Mouse (Mus musculus): Measurements from ENCODE around the gene Dph1.

Dph1 gene

DNA sequence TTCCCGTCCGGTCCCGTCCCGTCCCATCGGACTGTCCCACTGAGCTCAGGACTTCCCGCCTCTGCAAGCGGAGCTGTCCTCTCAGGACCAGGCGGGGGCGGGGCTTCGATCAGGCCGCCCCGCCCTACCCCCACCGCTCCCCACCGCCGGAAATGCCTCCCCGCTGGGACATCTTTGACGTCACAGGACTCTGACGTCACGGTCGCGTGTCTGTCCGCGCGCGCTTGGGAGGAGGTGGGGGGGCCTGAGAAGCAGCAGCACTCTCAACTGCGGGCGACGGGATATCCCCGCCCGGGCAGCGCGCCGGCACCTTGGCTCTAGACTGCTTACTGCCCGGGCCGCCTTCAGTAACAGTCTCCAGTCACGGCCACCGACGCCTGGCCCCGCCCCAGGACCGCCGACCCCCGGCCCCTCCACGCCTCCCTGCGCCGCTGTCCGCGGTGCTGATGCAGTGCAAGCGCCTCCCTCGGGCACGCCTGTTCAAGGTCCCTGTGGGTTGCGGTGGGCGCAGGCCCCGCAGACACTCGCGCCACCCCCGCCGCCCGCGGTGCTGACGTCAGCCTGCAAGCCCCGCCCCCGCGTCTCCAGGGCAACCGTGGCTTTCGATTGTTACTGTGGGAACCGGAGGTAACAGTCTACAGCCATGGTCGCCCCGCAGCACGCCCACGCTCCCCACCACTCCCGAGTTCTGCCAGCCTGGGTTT is 17.8 kb downstream of the Dph1 start:
- peak; percentile 92 for DNase-seq (ENCODE audit: low spot score)

DNA sequence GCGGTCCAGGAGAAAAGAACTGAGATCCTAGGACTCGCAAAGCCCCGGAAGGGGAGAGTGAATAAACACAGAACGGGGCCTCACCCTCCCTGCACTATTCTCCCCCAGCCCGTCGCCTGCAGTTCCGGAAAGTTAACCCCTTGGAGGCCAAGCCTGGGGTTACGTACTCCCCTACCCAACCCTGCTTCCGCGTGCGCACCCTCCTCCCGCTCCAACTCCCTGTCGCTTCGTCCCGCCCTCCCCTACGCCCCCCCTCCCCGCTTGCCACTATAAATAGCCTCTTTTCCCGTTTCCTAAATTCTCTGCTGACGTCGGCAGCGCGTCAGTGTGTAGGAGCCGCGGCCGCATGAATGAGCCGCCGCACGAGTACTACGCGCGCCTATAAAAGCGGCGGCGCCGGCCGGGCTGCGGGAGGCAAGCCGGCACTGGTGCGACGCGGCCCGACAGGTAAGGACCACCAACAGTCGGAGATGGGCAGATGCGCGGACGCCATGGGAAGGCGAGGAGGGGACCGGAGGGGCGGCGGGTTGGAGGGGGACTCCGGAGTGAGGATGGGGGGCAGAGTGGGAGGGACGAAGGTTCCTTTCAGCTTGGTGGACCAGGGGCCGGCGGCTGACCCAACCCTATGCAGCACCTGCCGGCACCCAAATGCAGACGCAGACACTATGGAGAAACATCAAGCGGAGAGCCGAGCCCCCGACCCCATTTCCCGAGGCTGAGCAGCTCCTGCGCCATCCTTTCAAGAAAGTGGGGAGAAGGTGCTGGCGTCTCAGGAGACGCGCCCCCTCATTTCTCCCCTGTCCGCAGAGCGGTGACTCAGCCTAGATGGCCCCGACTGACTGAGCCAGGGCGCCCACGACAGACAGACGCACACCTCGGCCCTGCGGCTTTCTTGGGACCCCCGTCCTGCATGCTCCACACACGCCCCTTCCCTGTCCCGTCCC is 18.6 kb downstream of the Dph1 start:
- DNase-seq (ENCODE audit: low spot score), result no peak

DNA sequence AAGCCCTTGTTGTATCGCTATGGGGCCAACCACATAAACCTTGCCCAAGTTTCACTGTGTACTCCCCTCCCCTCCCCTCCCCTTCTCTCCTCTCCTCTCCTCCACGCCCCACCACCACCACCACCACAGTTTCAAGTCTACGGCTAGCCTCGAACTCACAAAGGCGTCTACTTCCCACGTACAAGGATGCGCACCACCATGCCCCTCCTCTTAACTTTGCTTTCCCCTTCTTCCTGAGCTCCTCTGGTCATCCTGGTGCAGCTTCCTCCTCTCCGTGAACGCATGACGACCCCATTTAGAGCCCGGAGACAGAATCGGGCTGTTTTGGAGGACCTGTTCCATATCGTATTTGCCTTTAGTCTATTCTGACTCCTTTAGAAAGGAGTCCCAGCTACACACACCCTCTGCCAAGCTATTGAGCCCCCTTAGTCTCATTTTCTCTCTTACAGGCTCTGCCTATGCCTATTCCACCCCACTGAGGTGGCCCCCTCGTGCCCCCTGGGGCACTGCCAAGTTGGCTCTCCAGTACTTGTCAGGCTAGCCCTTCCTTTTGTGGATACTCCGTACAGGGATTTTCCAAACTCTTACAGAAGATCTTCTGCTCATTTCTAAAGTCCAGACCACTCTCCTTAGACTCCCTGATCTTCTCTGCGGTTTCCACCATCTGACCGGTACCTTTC is 19.7 kb downstream of the Dph1 start:
- no peak for DNase-seq (ENCODE audit: low spot score)

DNA sequence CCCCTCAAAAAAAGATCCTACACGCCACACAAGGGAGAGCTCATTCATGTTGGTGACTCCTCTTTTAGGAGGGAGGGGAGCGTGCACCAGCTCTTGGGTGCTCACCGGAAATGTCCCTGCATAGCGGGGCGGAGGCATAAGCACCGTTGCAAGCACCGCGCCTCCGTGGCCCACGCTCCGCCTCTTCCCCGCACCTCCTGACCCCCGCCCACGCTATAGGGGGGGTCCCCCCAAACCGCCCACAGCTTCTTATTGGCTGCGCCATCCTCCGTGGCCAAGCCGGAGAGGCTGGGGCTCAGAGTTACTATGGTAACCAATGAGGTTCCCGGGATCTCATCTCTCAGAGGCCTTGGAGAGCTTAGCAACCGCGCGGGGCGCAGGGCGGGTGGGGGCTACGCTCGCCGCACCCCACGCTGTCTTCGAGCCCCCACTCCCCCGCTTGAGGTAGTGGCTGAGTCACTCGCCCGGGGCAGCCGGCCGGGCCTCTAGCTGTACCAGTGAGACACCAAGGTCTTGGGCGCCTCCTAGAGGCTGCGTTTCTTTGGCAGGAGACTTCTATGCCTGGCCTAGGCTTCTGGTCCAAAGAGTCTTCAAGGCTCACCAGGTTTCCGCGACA is 20.8 kb downstream of the Dph1 start:
- peak; percentile 92 for DNase-seq (ENCODE audit: low spot score)

DNA sequence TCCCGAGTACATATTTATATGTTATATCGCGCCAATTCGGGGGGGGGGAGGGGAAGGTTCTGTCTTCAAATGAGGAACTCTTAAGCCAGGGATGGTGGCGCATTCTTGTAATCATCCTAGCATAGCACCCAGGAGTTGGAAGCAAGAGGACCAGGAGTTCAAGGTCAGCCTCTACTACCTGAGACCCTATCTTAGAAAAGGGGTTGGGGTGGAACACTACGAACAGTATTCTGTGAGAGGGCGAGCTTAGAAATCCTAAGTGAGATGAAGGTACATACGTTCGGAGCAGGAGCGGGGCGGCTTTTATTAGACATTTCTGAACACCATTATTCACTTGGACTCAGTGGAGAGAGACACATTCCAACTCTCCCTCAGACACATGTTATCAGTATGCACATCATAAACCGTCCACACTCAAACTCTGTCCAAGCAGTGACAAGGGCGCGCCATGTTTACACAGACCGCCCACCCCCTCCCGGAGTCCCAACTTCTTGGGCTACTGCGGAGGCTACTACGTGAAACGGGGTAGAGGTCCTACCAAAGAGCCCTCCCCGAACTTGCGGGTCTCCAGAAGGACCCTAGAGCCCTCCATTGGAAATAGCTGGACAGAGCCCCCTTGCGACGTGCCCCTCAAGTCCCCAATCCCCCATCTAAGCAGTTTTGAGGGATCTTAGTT is 21.5 kb downstream of the Dph1 start, which contains the start of gene Hic1:
Hic1 (minus strand) TSS at position 115 of the 676 bp plus-strand sequence.
- no peak for DNase-seq (ENCODE audit: low spot score)

DNA sequence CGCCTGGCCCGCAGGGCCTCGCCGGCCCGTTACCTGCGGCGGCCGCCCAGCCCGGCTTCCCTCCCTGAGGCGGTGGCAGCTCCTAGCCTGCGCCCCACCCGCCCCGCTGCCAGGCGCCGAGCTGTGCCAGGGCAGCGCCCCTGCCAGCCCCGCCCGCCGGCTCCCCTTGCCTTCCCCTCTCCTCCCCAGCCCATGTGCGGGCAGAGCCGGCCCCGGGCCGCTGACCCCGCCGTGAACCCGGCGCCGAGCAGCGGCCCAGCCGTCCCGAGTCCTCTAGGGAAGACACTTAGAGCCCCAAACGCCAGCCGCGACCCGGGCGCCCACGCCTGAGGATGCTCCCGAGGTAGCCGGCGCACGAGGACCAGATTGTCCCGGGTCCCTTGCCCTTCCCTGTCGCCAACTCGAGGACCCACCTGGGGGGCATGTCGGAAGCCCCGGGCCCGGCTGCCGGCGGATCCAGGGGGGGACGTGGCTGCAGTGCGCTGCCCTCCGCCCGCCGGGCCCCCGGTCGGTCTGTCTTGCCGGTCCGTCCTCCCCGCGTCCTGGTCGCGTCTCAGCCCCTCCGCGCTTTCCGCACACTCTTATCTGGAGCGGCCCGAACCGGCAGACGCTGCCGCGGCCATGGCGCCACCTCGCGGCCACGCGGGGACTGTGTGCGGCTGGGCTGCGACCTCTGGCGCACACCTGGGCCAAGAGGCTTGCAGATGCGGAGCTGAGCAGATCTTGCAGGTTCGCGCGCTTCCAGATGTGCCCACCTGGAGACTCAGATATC is 22.3 kb downstream of the Dph1 start:
- no peak for DNase-seq (ENCODE audit: low spot score)

DNA sequence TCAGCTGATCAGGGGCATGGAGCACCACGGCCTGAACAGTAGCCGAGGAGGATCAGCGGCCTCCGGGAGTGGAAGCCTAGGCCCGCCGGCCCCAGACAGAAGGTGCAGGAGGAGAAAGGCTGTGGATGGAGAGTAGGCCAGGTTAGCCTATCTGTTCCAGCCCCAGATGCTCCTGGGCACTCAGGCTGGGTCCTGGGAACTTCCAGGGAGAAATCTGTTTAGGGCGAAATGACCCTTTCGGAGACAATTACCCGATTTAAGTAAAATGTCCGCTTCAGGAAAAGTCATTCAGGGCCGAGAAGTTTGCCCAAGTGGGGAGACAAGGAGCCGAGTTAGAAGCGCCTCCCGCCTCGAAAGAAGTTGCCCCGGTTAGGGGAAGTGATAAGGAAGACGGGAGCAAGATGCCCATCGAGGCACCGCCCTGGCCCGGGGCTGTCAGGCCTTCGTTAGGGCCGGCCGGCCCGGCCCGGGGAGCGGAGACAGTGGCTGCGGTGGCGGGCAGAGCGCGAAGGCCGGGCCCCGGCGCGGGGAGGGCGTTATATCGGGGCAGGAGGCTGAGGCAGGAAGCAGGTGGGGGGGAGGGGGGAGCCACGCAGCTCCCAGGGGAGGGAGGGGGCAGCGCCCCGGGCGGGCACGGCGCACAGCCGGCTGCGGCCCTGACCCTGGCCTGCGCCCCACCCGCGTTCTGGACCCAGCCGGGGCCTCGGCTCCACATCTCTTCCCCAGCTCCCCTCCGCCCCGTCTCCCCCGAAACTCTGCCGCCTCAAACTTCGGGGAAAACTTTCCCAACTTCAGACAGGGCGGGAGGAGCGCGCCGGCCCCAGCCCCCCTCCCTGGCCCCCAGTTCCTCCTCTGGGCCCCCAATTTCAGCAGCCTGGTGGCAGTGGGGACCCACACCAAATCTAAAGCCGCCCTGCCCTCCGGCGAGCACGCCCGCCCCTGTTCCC is 23.1 kb downstream of the Dph1 start:
- no peak for DNase-seq (ENCODE audit: low spot score)

DNA sequence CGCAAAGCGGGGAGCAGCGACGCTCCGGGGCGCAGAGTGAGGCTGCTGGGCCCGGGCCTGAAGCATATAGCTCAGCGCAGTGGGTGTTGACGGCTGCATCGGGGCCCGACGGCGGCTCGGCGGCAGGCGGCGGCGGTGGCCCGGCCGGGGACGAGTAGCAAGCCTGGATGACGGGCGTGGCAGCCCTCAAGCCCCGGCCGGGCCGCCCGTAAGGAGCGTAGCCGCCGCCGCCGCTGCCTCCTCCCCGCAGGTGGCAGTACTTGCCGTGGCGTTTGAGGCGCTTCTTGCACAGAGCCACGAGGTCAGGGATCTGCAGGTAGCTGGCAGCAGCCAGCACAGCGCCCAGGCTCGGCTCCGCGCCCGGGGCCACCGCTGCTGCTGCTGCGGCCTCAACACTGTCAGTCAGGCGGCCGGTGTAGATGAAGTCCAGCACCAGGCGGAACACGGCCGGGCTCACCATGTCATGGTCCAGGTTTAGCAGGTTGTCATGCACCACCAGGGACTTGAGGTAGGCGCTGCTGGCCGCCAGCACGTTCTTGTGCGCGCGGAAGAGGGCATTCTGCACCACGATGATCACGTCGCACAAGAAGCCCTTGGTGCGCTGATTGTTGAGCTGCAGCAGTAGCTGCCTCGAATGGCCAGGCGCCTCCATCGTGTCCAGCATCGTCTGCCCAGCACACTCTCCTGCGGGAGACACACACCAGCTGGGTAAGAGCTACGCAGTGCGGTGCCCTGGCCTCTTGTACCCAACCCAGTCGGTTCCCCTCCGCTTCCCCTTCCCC is 24.0 kb downstream of the Dph1 start:
- no peak for DNase-seq (ENCODE audit: low spot score)

DNA sequence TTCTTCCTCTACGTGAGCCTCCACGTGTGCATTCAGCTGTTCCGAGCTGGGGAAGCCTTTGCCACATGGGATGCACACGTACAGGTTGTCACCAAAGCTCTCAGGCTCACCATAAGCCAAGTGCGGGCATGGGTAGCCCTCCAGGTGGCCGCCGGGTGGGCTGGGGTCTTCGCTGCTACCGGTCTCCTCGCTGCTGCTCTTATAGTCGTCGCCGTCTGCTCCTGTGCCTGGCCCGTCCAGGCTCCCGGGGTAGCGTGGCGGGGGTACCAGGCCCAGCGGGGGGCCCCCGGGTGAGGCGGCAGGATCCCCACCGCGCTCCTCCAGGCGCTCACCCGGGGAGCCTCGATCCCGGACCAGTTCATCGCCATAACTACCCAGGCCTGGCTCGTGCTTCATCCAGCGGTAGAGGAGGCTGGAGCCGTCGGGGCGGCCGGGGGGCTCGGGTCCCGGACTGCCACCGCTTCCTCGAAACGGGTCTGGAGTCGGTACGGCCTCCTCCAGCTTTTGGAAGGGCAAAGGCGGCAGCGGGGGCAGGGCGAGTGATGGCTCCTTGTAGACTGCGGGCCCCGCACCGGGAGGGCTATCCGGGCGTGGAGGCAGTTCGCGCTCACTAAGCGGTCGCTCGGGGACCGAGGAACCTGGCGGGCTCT is 24.7 kb downstream of the Dph1 start:
- no peak for DNase-seq (ENCODE audit: low spot score)

DNA sequence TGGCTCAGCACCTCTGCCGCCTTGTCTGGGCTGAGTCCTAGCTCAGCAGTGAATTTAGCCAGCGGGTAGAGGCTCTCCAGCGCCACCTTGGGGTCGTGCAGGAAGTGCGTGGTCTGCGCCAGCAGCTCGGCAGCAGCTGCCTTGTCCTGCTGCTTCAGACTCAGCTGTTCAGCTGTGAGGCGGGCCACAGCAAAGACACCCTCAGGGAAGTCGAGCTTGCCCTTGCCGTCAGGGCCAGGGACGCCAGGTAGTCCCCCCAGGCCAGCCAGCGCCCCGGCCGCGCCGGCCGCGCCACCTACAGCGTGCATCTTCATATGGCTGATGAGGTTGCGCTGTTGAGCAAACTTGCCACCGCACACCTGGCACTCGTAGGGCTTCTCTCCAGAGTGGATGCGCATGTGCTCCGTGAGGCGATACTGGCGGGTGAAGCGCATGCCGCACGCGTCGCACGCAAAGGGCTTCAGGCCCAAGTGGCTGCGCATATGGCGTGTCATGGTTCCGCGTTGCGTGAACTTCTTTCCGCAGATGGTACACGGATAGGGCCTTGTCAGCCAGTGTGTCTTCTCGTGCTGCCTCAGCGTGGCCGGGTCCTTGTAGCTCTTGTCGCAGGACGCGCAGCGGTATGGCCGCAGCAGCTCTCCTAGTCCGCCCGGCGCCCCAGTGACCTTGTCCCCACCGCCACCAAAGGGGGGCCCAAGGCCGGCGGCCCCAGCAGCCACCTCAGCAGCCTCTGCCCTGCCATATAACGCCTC is 25.4 kb downstream of the Dph1 start:
- DNase-seq (ENCODE audit: low spot score), result peak; percentile 68

DNA sequence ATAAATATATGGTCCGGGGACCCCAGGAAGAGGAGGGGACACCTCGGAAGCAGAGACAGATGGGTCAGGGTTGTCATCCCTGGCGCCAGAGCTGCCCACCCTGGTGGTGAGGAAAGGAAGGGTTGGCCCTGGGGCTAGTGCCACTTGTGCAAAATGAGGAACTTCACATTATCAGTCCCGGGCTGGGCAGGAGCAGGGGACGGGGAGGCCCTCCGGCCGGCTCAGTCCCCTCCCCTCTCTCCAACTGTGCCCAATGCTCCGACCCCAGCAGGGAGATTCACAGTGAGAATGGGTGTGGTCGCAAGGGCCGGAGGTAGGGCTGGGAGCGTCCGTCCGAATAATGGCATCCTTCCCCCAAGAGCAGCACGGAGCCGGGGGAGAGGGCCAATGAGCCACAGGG is 26.3 kb downstream of the Dph1 start:
- DNase-seq (ENCODE audit: low spot score), result no peak

DNA sequence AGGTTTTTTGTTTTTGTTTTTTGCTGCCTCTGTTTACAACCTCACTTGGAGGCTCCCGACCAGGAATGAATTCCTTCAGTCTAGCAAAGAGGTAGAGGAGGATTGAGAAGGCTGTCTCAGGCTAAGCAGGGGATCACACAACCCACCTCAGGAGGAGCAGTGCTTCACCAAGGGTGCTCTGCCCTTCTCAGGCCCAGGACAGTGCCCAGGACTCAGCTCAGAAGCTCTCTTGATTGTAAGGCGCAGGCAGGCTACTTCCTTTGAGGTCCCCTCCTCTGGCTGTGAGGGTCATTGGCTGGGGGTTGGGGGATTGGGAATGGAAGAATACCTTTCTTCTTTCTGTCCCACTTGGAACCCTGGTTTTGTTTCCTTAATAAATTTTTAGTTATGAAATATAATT is 27.0 kb downstream of the Dph1 start:
- no peak for DNase-seq (ENCODE audit: low spot score)

DNA sequence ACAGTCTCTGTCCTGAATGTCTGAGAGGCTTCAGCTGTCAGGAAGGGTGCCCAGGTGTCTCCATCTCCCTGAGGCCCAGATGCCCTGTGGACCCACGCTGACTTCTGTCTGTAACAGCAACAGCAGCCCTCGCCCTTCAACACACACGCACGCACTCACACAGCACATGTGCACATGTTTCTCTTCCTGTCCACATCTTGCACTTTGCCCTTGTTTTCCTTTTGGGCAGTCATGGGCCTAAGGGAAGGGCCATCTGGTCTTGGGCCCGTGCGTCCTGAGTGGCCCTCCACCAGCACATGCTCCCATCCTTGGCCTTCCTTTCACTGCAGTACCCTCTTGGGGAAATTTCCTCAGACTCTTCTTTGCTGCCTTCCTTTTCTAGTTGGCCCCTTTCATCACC is 27.7 kb downstream of the Dph1 start:
- DNase-seq (ENCODE audit: low spot score), result no peak

DNA sequence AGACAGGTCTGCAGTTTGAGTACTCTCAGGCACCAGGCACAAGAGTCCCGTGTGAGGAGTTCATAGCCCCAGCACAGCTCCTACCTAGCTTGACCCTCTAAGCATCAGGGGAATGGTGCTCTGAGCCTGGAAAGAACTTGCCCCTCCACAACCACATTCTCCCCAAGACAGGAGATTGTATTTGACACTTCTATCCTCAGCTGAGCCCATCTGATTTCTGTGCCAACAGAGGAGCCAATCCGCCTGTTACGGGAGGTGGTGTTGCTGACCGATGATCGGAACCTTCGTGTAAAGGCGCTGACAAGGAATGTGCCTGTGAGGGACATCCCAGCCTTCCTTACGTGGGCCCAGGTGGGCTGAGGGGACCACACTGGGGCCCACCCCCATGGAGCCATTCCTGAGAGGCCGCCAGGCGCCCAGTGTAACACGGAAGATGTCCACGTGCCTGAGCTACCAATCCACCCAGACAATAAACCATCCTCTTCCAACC is 28.4 kb downstream of the Dph1 start:
- no peak for DNase-seq (ENCODE audit: low spot score)

DNA sequence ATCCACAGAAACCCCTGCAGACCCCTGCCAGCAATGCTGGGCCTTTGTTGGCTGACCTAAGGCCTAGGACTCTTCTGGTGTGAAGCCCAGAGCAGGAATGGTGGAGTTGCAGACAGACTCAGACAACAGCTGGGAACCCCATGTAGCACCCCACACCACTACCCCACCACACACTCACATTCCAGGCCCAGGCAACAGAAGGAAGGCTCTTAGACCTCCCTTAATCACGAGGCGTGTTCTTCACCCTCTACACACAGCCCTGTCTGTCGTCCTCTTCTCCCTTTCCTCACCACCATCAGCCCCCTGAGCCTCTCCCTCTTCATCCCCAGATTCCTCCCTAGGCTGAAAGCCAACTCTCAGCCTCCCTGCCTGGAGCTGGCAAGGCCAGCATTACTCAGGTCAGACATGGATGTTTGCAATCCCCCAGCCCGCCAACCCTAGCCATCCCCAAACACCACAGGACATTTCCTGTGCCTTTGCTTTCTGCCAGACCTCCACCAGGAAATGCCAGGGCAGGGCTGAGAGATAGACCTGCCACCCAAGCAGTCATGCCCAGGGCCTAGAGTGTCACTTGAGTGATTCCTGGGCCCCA is 29.5 kb downstream of the Dph1 start:
- DNase-seq (ENCODE audit: low spot score), result no peak

DNA sequence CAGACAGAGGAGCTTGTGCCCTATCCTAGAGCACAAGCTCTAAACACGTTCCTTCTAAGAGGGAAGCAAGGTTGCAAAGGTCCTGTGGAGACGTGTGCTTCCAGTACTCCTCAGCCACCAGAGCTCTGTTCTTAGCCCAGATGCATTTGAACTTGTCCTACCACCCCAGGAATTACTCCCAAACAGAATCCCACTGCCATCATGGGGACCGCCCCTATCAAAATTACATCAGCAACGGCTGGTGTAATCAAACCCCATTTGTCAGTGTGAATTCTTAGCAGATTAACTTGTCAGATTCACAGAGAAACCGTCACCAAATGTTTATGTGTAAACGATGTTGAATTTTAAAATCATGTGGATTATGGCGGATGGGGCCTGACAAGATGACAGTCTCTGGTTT is 30.1 kb downstream of the Dph1 start:
- DNase-seq (ENCODE audit: low spot score), result no peak

DNA sequence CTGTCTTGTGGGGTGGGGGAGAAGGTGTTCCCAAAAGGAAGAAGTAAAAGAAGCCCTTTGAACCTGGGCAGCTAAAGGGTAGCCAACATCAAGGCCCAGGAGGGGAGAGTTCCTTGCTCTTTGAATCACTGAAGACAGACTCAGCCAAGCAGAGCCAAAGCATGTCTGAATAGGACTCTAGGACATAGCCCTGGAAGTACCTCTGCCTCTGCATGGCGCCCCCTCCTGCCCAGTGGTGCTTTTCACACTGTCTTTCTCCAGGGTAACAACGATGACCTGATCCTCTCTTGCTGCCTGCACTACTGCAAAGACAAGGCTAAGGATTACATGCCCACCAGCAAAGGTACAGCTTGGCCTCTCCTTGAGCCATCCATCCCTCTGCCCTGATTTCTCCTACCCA is 31.5 kb downstream of the Dph1 start:
- no peak for DNase-seq (ENCODE audit: low spot score)

All from left cerebral cortex, adult 11 months (tissue).